Mouse (Mus musculus): Measurements from ENCODE around the gene Mtmr12. TPM values are rescaled to one million over a fixed set of nuclear protein-coding genes. Genes with fewer than 3 reads are reported as not detected.

Gene Mtmr12
- polyA plus RNA-seq, 1 experiment from 2014 or later = 17.2 TPM

DNA sequence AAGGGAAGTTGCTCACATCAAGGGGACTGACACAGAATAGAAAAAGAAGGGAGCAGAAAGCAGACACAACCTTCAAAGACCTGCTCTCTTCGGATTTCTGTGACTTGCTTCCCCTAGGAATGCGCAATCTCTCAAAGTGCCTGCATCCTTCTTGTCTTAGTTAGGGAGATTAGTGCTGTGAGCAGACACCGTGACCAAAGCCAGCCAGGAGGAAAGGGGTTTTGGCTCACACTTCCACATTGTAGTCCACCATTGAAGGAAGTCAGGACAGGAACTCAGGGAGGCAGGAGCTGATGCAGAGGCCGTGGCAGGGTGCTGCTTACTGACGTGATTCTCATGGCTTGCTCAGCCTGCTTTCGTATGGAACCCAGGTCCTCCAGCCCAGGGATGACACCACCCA is 33.5 kb downstream of the Mtmr12 start:
- ATAC-seq (ENCODE audit: insufficient read depth, low FRiP score) = no peak
- no peak overlapping the region for H3K27ac ChIP-seq (ENCODE audit: low read length)
- H3K4me1 ChIP-seq (ENCODE audit: control insufficient read depth, insufficient read depth, low read length) = no peaks in the 10 kb centered on the region
- H3K4me2 ChIP-seq (ENCODE audit: low read depth, low read length) = no peak overlapping the region
- WGBS = 91% methylated on average over 6 of the region's 6 CpGs
- no peaks in the 10 kb centered on the region for H3K27me3 ChIP-seq (ENCODE audit: control insufficient read depth, insufficient read depth, low read length)
- H3K9me3 ChIP-seq (replicated peaks; ENCODE audit: control insufficient read depth, low read length) = no peaks in the 10 kb centered on the region
- H3K4me3 ChIP-seq (replicated peaks; ENCODE audit: low read length) = no peak overlapping the region
- H3K36me3 ChIP-seq (ENCODE audit: control insufficient read depth, insufficient read depth, low read length) = no peaks in the 10 kb centered on the region; the same call in 1 of the 2 replicates
- no peak overlapping the region for H3K9ac ChIP-seq (ENCODE audit: low read length)

DNA sequence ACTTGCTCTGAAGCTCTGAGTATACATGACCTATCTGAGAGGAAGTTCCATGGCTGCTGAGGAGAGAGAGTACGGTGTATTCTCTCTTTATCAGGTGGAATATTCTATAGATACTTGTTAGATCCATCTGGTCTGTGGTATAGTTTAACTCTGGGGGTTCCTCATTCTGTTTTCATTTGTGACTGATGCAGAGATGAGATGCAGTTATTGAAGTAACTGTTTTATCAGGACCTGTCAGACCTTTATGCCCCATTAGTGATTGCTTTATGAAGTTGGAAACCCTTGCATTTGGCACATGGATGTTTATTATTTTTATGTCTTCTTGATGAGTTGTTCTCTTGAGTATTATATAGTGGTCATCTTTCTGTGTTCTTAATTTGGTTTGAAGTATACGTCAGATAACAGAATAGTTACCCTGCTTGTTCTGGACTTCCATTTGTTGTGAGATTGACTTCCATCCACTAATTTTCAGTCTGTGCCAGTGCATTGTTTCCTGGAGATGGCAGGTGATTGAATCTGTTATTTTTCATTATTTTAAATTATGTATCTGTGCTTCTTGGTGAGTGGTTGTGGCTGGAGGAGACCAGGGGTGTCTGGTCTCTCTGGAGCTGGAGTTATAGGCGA is 36.0 kb downstream of the Mtmr12 start:
- no peak overlapping the region for H3K4me3 ChIP-seq (replicated peaks; ENCODE audit: low read length)
- H3K4me1 ChIP-seq (ENCODE audit: control insufficient read depth, insufficient read depth, low read length) = no peaks in the 10 kb centered on the region
- no peaks in the 10 kb centered on the region; the same call in none of the 2 replicates for H3K36me3 ChIP-seq (ENCODE audit: control insufficient read depth, insufficient read depth, low read length)
- no peak for ATAC-seq (ENCODE audit: insufficient read depth, low FRiP score)
- no peak overlapping the region for H3K27ac ChIP-seq (ENCODE audit: low read length)
- no peaks in the 10 kb centered on the region for H3K27me3 ChIP-seq (ENCODE audit: control insufficient read depth, insufficient read depth, low read length)
- no peaks in the 10 kb centered on the region for H3K9me3 ChIP-seq (replicated peaks; ENCODE audit: control insufficient read depth, low read length)
- 89% methylated on average over 3 of the region's 3 CpGs for WGBS
- no peak overlapping the region for H3K4me2 ChIP-seq (ENCODE audit: low read depth, low read length)
- H3K9ac ChIP-seq (ENCODE audit: low read length) = no peak overlapping the region

DNA sequence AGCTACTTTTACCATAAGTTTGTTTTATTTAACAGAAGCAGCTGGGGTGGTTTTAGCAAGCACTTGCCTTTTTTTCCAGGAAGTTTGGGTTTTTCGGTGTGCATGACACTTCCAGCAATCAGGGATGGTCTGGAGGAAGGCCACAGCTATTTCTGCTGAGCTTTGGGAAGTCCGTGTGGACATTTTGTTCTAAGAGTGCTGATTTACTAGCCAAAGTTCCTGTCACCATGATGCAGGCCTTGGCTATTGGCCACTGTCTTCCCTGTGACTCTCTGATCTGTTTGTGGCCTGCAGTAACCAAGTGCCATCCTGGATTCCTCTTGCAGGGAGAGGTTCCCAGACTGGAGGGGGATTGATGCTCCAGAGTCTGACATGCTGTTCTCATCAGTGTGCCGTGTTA is 39.0 kb downstream of the Mtmr12 start:
- H3K4me2 ChIP-seq (ENCODE audit: low read depth, low read length) = no peak overlapping the region
- H3K27ac ChIP-seq (ENCODE audit: low read length) = no peak overlapping the region
- H3K9me3 ChIP-seq (replicated peaks; ENCODE audit: control insufficient read depth, low read length) = no peaks in the 10 kb centered on the region
- no peaks in the 10 kb centered on the region; the same call in none of the 2 replicates for H3K36me3 ChIP-seq (ENCODE audit: control insufficient read depth, insufficient read depth, low read length)
- no peaks in the 10 kb centered on the region for H3K4me1 ChIP-seq (ENCODE audit: control insufficient read depth, insufficient read depth, low read length)
- H3K27me3 ChIP-seq (ENCODE audit: control insufficient read depth, insufficient read depth, low read length) = no peaks in the 10 kb centered on the region
- no peak for ATAC-seq (ENCODE audit: insufficient read depth, low FRiP score)
- H3K9ac ChIP-seq (ENCODE audit: low read length) = no peak overlapping the region
- 69% methylated on average over 3 of the region's 3 CpGs for WGBS
- H3K4me3 ChIP-seq (replicated peaks; ENCODE audit: low read length) = no peak overlapping the region

DNA sequence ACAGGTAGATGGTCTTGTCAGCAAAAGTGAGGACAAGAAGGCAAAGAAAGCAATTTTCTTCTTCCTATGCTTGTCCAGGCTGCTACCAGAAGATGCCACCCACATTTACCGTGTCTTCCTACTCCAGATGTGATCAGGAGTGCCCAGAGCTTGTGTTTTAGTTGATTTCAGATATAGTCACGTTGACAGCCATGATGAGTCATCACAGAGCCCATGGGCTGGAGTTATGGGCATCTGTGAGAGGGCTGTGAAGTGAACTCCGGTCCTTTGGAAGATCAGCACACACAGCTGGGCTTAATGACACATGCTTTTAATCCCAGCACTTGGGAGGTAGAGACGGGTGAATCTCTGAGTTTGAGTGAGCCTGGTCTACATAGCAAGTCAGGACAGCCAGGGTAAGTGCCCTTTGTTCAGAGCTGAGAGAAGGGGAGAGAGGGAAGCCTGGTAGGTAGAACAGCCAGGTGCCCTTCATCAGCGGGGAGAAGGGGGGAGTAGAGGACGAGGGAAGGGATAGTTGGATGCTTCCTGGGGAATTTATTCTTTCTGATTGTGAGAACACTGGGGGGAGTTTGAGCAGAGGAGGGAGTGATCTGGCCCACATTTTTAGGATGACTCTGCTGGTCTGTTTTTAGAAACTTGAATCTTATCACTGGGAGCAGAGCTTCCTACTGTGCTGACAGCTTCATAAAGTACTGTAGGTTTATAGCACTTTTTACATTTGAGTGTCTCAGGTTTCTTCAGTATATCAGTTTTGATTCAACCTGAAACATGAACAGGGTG is 40.9 kb downstream of the Mtmr12 start:
- Histone ChIP-seq H3K4me1 (ENCODE audit: control insufficient read depth, insufficient read depth, low read length) (no peaks in the 10 kb centered on the region), H3K4me2 (ENCODE audit: low read depth, low read length) (no peak overlapping the region), H3K27me3 (ENCODE audit: control insufficient read depth, insufficient read depth, low read length) (no peaks in the 10 kb centered on the region), H3K36me3 (ENCODE audit: control insufficient read depth, insufficient read depth, low read length) (no peaks in the 10 kb centered on the region; the same call in none of the 2 replicates), H3K9me3 (replicated peaks; ENCODE audit: control insufficient read depth, low read length) (no peaks in the 10 kb centered on the region), H3K4me3 (replicated peaks; ENCODE audit: low read length) (no peak overlapping the region), H3K27ac (ENCODE audit: low read length) (no peak overlapping the region), H3K9ac (ENCODE audit: low read length) (no peak overlapping the region)
- 65% methylated on average over 6 of the region's 6 CpGs for WGBS
- no peak for ATAC-seq (ENCODE audit: insufficient read depth, low FRiP score)

DNA sequence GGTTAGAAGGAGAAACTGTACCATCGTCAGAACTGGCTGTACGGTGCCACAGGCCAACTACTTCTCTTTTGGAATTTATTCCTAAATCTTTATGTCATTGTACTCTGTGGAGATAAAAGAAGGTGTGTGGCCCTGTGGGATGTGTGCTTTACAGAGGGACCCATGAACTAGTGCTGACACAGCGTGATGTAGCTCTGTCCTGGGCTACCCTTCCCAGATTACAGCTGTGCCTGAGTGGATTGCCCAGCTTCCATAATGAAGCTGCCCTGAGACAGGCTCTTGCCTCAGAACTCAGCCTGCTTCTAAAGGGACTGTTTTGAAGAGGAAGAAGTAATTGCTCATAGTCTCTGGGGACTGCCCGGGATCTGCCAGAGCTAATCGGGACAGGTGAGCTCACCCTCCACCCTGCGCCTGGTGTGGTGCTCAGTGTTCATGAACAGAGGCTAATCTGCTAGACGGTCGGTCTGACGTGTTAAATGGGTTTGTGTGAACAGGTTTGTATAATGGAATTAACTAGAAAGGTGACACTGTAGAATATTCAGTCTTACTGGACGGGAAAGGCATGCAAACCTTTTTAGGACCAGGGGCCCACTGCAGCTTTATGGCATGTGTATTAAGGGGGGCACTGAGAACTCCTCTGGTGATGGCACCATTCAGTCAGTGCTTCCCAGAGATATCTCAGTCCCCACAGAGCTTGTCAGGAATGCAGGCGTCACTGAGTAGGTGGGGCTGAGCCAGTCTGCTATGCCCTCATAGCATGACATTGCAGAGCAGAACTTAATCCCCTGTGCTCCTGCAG is 41.7 kb downstream of the Mtmr12 start:
- peaks cover 4% of the 10 kb centered on the region for H3K36me3 ChIP-seq (ENCODE audit: control insufficient read depth, insufficient read depth, low read length)
- H3K27me3 ChIP-seq (ENCODE audit: control insufficient read depth, insufficient read depth, low read length) = no peaks in the 10 kb centered on the region
- no peak overlapping the region for H3K27ac ChIP-seq (ENCODE audit: low read length)
- H3K9me3 ChIP-seq (replicated peaks; ENCODE audit: control insufficient read depth, low read length) = no peaks in the 10 kb centered on the region
- 73% methylated on average over 11 of the region's 11 CpGs for WGBS
- no peak overlapping the region for H3K9ac ChIP-seq (ENCODE audit: low read length)
- no peak for ATAC-seq (ENCODE audit: insufficient read depth, low FRiP score)
- H3K4me3 ChIP-seq (replicated peaks; ENCODE audit: low read length) = no peak overlapping the region
- H3K4me2 ChIP-seq (ENCODE audit: low read depth, low read length) = no peak overlapping the region
- no peaks in the 10 kb centered on the region for H3K4me1 ChIP-seq (ENCODE audit: control insufficient read depth, insufficient read depth, low read length)

DNA sequence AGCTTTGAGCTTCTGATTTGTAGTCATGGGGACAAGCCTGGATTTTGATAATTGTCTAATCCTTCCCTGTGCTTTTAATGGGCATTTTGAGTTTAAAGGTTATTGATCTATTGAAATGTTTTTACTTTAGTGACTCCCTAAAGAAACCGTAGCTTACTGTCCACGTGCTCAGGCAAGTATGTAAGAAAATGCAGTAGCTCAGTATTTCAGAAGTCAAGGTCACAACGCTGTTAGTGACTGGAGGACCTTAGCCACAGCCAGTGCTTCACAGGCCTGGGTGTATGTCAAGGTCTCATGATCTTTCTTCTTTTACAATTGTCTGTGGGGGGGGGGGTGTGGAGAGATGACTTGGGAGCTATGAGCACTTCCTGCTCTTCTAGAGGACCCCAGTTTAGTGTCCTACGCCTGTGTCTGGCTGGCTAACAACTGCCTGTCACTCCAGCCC is 42.4 kb downstream of the Mtmr12 start:
- no peak overlapping the region for H3K4me2 ChIP-seq (ENCODE audit: low read depth, low read length)
- no peaks in the 10 kb centered on the region for H3K9me3 ChIP-seq (replicated peaks; ENCODE audit: control insufficient read depth, low read length)
- peaks cover 11% of the 10 kb centered on the region for H3K36me3 ChIP-seq (ENCODE audit: control insufficient read depth, insufficient read depth, low read length)
- no peak for ATAC-seq (ENCODE audit: insufficient read depth, low FRiP score)
- H3K4me1 ChIP-seq (ENCODE audit: control insufficient read depth, insufficient read depth, low read length) = no peaks in the 10 kb centered on the region
- H3K4me3 ChIP-seq (replicated peaks; ENCODE audit: low read length) = no peak overlapping the region
- no peak overlapping the region for H3K27ac ChIP-seq (ENCODE audit: low read length)
- 84% methylated on average over 4 of the region's 4 CpGs for WGBS
- no peak overlapping the region for H3K9ac ChIP-seq (ENCODE audit: low read length)
- H3K27me3 ChIP-seq (ENCODE audit: control insufficient read depth, insufficient read depth, low read length) = no peaks in the 10 kb centered on the region

DNA sequence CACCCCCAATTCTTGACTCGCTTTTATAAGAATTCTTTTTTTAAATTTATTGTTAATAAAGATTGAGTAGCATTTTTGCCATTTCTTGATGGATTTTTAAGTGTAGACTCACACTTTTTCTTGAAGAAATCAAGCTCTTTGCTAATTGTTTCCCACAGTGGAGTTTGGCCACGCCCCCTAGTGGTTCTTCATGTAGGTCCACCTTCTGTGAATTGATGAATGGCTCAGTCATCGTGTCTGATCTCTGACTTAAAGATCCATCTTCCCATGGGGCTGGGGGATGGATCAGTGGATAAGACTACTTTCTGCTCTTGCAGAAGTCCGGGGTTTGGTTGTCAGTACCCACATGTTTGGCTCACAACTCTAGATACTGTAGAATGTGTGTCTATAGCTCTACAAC is 43.5 kb downstream of the Mtmr12 start:
- Histone ChIP-seq H3K27me3 (ENCODE audit: control insufficient read depth, insufficient read depth, low read length) (no peaks in the 10 kb centered on the region), H3K9me3 (replicated peaks; ENCODE audit: control insufficient read depth, low read length) (no peaks in the 10 kb centered on the region), H3K4me3 (replicated peaks; ENCODE audit: low read length) (no peak overlapping the region), H3K4me1 (ENCODE audit: control insufficient read depth, insufficient read depth, low read length) (no peaks in the 10 kb centered on the region), H3K36me3 (ENCODE audit: control insufficient read depth, insufficient read depth, low read length) (peaks cover 11% of the 10 kb centered on the region; the same call in 1 of the 2 replicates), H3K9ac (ENCODE audit: low read length) (no peak overlapping the region), H3K4me2 (ENCODE audit: low read depth, low read length) (no peak overlapping the region), H3K27ac (ENCODE audit: low read length) (no peak overlapping the region)
- 50% methylated on average over 4 of the region's 4 CpGs for WGBS
- no peak for ATAC-seq (ENCODE audit: insufficient read depth, low FRiP score)

DNA sequence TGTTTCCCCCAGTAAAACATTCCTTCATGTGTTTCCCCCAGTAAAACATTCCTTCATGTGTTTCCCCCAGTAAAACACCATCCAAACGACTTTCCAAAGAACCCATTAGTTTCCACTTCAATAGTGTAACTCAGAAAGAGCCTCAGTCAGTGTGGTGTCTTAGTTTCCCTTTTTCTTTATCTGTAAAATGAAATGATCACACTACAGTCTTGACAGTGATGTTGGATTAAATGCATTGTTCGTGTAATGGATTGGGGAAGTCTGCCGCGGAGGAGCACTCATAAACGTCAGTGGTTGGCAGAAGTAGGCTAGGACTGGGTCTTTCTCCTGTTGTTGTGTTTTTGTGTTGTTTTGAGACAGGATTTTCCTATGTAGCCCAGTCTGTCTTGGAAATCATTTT is 45.5 kb downstream of the Mtmr12 start:
- no peak for ATAC-seq (ENCODE audit: insufficient read depth, low FRiP score)
- no peak overlapping the region for H3K4me2 ChIP-seq (ENCODE audit: low read depth, low read length)
- H3K4me3 ChIP-seq (replicated peaks; ENCODE audit: low read length) = no peak overlapping the region
- peaks cover 11% of the 10 kb centered on the region; the same call in 1 of the 2 replicates for H3K36me3 ChIP-seq (ENCODE audit: control insufficient read depth, insufficient read depth, low read length)
- no peak overlapping the region for H3K27ac ChIP-seq (ENCODE audit: low read length)
- no peak overlapping the region for H3K9ac ChIP-seq (ENCODE audit: low read length)
- WGBS = 75% methylated on average over 5 of the region's 5 CpGs
- H3K9me3 ChIP-seq (replicated peaks; ENCODE audit: control insufficient read depth, low read length) = no peaks in the 10 kb centered on the region
- no peaks in the 10 kb centered on the region for H3K4me1 ChIP-seq (ENCODE audit: control insufficient read depth, insufficient read depth, low read length)
- no peaks in the 10 kb centered on the region for H3K27me3 ChIP-seq (ENCODE audit: control insufficient read depth, insufficient read depth, low read length)

Data from stomach, embryonic 16.5 days (tissue).